Mouse (Mus musculus) c-Kit-positive CD71-negative TER-119-negative erythroid progenitor cells, embryonic 14.5 days (primary cell): ENCODE data around the gene Atxn7l1.

Source experiments
- DNase-seq: peaks from one replicate; pipeline ENCODE4 v3.0.0-alpha.2; 2013; ENCODE audit warnings: low read depth

Atxn7l1 gene

GRCm38 (mm10) chr12:33147497-33148267 is at the start of gene Atxn7l1:
Gene Atxn7l1, plus strand, starts transcription at chr12:33147693.
- peak; percentile 87 for DNase-seq

GRCm38 (mm10) chr12:33101627-33102026 is 45.9 kb upstream of the Atxn7l1 start:
- no peak for DNase-seq

DNA sequence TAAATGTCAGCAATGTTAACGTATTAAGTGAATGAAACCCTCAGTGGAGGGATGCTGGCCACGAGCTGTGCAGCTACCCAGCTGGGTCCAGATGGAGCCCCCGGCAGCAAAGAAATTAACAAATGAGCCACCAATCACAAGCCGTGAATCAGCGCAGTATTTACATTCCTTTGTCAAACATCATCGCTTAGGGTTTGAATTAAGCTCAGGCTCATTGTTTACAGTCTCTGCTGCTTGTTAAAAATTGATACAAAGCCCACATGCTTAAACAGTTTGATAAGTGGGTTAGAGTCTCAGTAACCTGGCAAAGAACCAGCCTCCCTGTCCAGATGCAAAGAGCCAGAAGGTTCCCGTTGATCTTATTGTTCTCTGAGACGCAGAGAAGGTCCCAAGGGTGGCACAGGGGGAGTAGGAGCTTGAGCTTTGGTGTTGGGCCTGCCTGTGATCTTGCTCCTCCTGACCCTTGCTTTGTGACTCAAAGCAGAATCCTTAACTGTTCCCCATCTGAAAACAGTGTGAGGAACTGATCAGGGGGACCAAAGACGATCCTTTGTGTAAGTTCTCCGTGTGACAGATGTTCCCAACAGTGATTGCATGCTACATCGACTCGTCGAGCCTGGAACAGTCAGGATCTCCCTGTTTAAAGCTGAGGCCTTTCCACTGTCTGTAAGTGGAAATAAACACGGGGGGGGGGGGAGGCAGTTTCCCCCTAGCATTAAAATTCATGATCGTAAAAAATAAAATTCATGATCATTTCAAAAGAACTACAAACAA is 45.0 kb upstream of the Atxn7l1 start:
- DNase-seq, result no peak

DNA sequence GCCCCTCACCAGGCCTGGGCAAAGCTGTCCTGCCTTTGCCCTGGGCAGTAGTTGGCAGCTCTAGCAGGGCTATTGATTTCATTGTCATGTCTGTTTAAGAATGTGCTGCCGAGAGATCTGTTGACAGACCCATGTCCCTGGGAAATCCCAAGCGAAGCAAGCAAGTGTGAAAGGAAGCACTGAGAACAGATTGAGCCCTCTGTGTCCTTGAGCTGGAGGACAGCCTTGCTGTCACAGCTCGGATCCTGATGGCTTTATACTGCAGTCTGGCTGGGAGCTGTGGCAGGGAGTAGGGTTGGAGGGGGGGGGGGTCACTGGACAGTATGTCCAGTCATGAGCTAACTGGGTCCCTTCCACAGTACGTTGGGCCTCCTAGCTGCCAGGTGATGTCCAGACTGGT is 41.8 kb upstream of the Atxn7l1 start:
- DNase-seq, result no peak

- DNase-seq, result no peak
Measured at GRCm38 (mm10) chr12:33106438-33107167, 40.9 kb upstream of the Atxn7l1 start.

DNA sequence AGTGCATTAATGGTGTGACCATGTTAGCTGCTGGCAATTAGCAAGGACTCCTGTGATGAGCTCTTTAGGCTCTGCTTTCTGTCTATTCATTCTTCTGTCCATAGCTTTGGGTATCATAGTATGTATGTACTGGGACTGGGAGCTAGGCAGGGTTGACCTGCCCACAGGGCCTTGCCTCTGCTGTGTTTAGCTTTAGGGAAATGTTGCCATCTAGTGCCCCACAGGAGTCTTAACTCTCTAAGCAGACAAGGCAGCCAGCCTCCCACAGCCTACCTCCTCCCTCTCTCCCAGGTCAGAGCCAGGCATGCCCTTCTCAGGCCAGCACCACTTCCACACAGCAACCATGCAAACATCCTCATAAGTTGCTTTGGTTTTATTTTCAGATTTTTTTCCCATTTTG is 38.0 kb upstream of the Atxn7l1 start:
- DNase-seq, result no peak

DNA sequence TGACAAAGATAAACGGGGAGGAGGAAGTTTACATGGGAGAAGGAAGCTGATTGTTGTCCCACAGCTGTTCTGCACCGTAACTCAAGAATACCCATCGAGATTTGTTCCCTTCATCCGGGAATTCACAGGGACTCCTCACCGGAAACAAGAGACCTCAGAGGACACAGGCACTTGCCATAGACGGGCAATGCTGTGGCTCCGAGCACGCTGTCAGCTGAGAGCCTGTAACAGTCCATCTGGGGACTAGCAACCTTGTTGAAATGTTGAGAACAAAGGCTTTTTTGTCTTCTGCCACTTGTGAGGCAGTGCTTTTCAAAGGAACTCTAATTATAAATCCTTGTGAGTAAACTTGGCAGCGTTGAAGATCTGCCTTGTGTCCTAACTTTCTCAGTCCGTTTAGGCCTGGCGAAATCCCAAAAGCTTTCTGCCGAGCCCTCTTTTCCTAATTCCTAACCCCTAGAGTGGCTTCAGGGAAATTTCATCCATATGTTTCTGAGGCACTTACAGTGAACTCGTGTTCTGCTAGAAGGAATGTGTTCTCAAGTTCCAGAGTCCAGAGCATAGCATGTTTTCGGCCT is 36.5 kb upstream of the Atxn7l1 start:
- DNase-seq, result no peak

GRCm38 (mm10) chr12:33118624-33119301 is 28.7 kb upstream of the Atxn7l1 start:
- DNase-seq, result no peak

DNA sequence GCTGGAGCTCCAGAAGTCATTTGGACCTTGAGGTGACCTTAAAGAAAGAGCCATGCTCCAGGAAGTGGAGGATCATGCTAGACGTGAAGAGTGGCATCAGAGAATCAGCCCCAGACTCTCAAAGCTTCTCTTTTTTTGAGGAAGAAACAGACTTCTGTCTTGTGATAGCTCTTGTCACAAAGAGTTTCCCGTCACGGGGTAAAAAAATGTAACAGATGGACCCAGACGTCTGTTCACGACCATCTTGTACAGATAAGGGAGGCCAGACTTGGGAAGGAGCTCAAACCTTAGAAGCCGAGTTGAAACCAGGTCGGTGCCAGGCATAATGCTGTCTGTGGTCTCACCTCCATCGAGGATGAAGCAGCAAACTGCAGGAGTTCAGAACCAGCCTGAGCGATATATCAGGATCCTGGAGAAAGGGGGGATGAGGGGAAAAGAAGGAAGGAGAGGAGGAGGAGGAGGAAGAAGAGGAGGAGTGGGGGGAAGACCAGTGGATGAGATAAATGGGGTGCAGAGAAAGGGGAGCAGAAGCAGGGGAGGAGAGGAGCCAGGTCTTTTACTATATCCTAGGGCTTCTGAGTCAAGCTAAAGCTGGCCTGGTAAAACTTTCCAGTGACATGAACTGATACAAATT is 21.8 kb upstream of the Atxn7l1 start:
- DNase-seq, result no peak

DNA sequence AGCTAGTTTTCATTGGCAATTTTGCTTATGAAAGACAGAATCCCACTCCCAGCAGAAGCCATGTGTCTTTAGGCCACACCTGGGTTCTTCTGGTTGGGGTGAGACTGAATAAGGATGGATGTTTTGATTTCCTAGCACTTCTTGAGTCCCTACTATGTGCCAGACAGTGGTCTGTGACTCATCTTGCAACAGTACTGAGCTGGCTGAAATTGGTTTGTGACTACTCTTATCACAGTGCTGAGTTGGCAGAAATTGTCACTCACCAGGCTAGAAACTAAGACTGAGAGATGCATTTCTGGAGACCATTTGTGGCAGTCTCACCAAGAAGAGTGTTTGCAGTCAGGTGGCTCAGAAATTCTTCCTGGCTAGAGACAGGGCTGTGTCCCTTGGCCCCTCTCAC is 21.2 kb upstream of the Atxn7l1 start:
- DNase-seq, result no peak

DNA sequence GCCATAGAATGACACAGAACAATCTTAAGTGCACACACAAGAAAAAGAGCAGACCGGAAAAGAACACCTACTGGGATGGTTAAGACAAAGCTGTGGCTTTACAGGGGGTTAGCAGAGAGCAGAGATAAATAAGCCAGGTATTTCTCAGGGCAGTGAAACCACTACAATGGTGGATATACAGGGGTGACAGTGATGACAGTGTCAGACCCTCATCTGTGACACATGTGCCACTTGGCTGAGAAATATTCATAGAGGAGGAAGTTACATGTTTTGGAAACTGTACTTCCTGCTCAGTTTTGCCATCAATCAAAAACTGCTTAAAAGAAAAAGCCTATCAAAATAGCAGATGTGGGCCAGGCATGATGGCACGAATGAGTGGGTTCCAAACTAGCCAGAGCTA is 19.4 kb upstream of the Atxn7l1 start:
- DNase-seq, result no peak

DNA sequence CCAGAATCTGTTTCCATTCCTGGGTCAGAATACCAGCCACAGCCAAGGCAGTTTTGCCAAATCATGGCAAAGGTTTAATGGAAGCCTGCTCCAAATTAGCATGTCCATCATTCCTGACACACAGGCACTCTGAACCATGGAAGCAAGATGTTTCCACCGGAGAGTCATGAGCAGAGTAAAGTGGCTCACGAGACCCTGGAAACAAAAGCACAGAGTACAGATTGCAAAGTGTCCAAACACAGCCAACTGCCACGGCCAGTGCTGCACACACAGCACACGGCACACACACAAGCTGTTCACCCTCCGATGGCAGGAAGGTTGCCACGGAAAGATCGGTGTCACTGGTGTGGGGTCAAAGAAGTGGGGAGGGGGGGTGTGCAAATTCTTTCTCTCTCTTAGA is 18.8 kb upstream of the Atxn7l1 start:
- DNase-seq, result no peak

DNA sequence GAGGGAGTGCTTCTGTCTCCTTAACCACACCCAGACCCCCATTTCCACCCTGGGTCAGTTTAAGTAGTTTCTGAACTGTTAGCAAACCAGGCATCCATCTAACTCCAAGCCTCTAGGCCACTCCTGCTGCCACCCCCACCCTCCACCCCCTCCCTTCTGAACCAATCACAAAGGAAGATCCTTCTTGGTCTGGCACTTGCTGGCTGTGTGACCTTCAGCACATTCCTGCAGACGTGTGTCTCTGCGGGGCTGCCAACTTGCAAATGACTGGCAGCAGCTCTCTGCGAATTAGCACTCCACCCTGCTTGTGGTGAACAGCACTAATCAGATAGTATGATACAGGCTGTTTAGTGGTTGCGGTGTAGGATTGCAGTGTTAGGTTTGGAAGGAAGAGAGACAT is 18.1 kb upstream of the Atxn7l1 start:
- no peak for DNase-seq

DNA sequence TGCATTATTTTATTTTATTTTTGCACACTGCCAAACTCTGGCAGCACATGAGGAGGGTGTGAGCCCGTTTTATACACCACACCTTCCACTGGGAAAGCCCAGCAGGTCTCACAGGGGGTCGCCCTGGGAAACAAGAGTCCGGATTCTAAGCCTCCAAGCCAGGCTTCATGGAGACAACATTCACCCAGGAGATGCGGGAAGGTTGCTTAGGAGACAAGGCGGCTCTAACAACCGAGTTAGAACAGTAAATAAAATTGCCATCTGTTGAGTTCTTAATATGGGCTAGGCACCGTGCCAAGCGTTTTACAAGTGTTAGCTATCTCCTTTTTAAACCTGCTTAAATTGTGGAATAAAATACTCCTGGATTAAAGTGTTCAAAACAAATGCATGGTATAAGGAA is 17.1 kb upstream of the Atxn7l1 start:
- DNase-seq, result no peak

DNA sequence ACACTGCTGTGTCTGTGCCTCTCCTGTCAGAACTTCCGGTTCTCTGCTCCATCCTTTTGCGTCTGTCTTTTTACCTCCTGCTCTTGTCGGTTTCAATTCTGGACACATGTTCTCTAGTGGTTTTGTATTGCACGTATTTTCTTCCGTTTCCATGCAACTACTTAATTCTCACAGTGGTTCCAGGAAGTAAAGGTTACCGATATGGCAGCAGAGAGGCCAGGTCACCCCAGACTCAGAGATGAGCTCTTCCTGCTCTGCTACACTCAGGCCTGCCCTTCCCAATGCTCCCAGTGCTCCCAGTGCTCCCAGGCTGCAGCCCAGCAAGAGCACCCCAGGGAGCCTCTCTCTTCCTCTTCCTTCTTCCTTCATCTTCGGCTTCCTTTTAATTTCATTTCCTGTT is 15.7 kb upstream of the Atxn7l1 start:
- DNase-seq, result no peak

GRCm38 (mm10) chr12:33137857-33138256 is 9.6 kb upstream of the Atxn7l1 start:
- no peak for DNase-seq

DNA sequence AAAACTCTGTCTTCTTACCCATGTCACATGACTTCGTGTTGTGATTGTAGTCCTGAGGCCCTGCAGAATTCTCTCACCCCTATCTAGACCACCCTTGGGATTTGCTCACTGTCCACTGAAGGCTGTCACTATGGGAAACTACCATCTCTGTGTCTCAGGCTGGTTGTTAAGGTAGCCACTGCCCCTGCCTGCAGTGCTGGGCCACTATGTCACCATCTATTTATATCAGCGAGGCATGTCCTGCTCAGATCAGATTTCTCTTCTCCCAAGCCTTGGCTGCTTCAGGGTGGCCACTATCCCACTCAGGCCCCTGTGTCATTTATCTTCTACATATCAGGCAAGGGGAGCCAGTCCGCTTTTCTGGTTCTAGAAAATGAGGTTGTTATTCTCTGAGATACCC is 8.4 kb upstream of the Atxn7l1 start:
- DNase-seq, result no peak

DNA sequence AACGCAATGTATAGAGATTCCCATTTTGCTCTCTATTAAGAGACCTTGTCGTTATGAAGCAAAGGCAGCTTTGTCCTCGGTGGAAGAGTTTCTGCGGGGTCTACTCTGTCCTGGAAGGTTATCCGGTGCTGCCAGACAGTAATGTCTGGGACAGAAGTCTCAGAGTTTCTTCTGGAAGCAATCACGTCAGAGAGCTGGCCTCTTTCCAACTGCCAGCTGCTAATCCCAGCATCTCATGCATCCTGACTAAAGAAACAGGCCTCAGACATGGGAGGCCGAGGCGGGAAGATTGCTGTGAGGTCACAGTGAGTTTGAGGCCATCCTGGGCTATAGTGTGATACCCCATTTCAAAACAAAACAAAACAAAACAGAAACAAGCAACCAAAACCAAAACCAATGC is 3.0 kb upstream of the Atxn7l1 start:
- DNase-seq, result no peak

DNA sequence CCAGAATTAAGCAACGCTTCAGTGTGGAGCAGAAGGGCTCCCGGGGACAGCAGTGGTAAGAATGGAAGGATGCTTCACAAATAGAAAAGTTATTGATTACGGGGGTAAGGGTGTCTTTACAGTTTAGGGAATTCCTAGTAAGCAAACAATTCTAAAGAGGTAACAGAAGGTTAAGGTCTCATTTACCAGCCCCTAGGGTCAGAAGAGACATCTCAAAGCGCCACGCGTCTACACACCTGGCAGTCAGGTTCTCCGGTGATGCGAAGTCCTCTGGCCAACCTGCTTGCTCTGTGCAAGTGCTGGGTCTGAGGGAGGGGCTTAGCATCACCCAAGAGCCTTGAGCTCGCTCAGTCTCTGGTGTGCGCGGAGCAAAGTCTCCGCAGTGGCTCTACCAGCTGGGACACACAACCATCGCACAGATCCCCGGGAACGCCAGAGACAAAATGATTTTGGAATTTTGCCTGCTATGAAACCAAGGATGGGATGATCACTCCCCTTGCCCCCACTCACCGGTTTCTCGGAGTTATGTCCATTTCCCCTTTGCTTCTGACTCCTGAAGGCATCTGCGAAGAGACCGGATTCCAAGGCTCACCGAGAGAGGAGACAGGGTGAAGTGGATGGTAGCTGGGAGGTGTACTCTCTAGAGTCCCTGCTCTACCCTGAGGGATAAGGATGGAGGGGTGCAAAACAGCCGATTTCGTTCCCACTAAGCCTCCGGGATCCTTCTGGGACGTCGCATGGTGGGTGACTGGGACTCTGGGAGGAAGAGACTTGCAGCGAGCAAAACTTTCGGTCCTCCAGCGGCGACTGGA is 665 bp upstream of the Atxn7l1 start:
- DNase-seq, result no peak

DNA sequence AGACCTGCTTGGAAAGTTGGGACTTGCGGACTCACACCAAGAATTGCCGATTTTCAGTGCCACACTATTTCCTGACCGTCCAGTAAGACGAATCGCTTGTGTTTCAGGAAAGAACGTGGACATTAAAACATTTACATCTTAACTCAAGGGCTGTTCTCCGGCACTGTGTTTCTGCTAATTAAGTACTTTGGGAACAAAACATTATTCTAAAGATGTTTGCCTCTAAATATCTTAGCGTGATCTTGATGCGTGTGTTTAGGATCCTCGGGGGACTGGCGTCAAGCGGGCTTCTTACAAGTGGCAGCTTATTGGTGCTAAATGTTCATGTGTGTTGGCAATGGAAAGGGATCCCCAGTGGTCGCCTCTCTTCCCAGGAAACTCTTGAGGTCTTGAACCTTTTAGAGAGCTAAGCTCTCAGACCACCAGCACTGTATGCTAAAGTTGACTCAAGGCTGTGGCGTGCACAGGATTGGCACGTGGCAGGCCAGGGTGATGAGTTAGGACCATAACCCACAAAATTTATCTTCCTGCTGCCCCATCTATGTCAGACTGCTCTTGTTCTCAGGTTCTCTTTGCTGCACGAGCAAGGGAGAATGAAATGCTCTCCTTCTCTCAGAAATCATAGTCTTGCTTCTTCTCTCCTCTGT is 2.2 kb downstream of the Atxn7l1 start:
- DNase-seq, result no peak
